Mouse (Mus musculus) adrenal gland, postnatal 25 days (tissue): ENCODE measurements around the gene Pimreg. TPM values are rescaled to one million over a fixed set of nuclear protein-coding genes. Genes with fewer than 3 reads are reported as not detected.

Experiments
- DNase-seq: peaks from one replicate; pipeline ENCODE4 v3.0.0; 2021; ENCODE audit warnings: mixed read lengths
- long read RNA-seq: library from polyadenylated mRNA; stranded (forward); transcript quantifications from one replicate; pipeline ENCODE4 v2.0.0, GENCODE M21; 2021
- total RNA-seq: library from RNA; stranded (reverse); gene quantifications from 2 replicates; pipeline ENCODE4 v1.2.3, GENCODE M21; 2021

Pimreg gene
- 8.4 and 13.2 TPM in 2 replicates for total RNA-seq
- long read RNA-seq, transcript Pimreg-201 (6 exons, 1,513 nt), result major isoform, 6 of 8 reads
- long read RNA-seq, partial matches to known transcripts, result 1 of 8 reads
- long read RNA-seq, other reads (novel, unspliced or antisense), result 1 of 8 reads

DNA sequence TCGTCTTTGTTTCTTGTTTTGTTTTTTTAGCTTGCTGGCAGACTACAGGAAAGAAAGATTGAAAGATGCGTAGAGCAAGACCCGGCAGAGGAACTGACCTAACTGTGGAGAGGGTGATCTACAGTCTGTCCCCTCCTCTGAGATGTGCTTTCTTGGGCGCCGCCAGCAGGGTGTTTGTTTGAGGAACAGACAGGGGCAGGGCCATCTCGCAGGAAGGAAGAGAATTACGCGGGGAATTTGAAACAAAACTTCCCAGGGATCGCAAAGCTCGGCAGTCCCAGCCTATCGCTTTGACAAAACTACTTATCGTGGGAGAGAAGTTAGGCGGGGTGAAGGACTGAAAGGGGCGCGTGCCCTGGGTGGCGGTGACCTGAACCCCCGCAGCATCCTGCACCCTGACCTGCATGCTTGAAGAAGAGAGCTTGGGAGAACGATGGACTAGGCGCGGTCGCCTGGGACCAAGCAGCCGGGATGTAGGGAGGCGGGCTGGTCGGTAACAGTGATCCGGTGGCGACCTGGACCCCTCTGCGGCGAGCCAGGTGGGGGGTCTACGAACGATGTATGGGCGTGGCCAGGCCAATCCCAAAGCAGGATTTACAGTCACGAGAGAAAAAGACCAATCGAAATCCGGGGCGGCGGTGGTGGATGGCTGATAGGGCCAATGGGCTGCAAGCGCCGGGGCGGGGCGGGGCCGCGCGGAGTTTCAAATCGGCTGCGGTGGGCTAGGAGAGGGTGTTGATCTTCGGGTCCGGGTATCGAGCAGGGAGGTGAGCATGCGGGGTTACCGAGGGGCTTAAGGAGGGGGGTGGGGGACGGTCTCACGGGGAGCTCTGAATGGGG is at the start of gene Pimreg:
Gene Pimreg (plus strand): TSS at position 265 of the 840 bp plus-strand sequence.
- DNase-seq, result peak; percentile 87

DNA sequence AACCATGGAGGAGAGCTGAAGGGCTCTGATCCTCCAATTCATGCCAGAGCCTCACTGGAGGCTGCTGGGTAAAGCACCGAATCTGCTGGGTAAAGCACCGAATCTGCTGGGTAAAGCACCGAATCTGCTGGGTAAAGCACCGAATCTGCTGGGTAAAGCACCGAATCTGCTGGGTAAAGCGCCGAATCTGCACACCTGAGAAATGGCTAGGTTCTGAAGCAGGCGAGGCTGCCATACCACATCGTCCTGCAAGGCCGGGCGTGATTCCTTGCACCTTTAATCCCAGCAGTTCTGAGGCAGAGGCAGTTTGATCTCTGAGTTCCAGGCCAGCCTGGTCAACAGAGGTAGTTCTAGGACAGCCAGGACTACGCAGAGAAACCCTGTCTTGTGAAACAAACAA is 49.4 kb upstream of the Pimreg start:
- no peak for DNase-seq

DNA sequence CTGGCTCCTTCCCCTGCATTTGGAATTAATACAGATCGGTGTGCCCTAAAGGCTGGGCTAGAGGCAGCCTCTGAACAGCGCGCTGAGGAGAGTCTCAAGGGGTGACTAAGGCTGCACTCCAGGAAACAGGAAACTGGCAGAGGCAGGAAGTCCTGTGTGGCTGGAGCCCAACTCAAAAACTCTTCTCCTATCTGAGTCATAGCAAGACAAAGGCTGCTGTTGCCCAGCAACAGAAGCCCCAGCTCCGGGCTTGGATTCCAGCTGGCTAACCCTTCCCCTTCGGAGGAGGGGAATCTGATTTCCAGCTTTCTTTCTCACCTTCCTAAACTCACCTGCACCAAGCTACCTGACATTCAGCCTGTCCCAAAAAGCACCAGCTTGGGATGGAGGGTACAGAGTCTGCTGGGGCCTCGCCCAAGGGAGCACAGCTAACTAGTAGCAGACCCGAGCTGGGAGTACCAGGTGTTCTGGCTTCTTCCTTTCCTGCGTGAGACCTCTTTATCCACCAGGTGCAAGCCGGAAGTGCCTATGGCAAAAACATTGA is 45.8 kb upstream of the Pimreg start:
- peak; percentile 46 for DNase-seq

DNA sequence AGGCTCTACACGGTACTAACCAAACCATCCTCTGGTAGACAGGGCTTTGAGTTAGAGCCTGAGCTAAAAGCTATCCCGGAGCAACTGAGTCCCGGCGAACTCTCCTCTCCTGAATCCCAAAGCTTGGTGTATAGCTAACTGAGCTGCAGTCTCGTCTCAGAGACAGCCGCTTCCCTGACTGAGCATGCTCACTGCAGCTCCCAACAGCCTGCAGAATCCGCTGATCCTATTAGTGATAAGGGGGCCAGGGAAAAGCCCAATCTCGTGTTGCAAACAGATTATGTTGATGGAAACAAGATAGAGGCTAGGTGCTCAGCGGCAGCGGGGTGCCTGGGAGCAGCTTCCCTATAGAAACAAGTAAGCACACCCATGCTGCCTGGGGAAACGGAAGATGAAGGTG is 45.0 kb upstream of the Pimreg start:
- no peak for DNase-seq

DNA sequence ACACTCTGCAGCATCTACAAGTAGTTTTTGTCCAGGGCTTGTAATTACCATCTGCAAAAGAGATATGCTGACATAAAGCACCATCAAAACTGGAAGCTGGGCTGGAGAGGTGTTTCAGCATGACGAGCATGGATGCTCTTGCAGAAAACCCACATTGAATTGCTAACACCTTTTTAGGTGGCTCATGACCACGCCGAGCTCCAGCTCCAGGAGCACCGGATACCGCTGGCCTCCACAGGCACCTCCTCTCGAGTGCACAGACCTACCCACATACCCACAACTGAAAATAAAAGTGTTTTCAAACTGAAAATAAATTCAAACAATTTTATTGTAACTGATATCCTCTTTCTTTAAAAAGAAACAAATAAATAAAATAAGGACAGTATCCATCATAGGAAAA is 41.6 kb upstream of the Pimreg start:
- DNase-seq, result no peak

DNA sequence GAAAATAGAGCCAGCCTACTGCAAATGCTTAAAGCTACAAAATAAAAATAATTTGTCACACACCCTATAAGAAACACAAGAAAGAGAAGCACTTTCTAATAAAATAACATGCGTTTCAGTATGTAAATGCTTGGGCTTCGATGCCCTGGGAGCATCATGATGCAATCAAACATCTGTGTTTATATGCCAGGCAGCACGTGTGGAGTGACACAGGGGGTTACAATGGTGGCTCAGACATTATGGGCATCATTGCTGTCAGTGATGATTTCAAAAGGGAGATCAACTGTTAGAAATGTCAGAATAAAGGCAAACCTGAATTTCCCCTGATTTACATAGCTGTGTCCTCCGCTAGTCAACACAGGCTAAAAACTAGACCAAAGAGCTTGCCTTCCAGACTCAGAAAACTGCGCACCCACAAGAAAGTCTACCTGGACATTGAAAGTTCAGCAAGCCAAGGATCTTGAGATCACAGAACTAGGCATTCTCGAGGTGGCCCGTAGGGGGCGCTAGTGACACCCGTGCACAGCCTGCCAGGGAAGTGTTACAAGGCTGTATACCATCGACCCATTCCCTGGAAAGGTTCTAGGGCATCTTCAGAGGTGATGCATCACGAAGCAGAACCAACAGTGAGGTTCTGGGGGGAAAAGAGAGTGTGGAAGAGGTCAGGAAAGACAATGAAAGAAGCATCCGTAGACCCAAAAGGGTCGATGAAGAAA is 39.5 kb upstream of the Pimreg start:
- peak; percentile 27 for DNase-seq

DNA sequence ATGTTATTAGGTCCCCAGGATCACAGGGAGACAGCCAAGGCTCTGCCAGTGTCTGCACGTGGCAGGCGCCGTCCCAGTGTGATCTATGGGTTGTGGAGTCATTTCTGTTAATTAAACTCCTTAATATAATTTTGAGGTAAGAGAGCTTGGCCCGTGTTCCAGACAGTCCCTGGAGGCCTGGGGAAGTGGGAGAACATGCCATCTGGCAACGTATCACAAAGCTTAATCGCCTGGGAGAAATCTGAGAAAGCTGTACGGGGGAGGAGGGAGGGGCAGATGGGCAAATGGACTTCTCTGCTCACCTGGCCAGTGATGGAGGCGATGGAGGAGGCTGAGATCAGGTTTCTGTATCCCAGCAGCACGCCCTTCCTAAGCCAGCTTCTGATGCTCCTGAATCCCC is 38.7 kb upstream of the Pimreg start:
- no peak for DNase-seq

DNA sequence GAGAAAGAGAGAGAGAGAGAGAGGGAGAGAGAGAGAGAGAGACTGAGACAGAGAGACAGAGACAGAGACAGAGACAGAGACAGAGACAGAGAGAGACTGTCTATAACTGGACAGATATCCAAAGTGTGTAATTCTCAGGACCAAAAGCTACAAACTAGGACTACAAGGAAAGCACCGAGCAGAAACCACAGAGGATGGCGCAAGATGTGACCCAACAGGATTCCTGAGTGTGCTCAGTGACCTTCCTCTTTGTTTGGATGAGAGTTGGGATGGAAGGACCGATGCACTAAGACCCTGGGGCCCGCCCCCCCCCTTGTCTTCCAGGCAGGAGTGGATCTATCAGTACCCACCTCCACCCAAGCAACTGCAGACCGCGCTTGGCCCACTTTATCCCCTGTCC is 36.3 kb upstream of the Pimreg start:
- no peak for DNase-seq

DNA sequence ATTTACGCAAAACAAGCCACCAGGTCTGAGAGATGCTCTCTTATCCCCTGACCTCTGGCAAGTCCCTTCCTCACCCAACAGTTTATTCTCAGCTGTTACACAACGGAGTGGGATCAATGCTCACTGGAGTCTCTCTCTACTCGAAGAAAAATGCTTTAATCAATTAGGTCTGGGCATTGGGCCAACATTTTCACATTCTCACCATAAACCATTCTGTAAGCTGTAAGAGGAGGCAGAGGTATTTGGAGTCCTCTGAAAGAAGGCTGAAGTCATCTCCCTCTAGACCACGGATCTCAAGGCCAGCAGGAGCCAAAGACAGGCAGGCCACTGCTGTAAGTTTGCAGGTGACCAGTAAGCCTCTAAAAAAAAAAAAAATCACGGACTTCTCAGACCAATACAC is 31.5 kb upstream of the Pimreg start:
- DNase-seq, result no peak

DNA sequence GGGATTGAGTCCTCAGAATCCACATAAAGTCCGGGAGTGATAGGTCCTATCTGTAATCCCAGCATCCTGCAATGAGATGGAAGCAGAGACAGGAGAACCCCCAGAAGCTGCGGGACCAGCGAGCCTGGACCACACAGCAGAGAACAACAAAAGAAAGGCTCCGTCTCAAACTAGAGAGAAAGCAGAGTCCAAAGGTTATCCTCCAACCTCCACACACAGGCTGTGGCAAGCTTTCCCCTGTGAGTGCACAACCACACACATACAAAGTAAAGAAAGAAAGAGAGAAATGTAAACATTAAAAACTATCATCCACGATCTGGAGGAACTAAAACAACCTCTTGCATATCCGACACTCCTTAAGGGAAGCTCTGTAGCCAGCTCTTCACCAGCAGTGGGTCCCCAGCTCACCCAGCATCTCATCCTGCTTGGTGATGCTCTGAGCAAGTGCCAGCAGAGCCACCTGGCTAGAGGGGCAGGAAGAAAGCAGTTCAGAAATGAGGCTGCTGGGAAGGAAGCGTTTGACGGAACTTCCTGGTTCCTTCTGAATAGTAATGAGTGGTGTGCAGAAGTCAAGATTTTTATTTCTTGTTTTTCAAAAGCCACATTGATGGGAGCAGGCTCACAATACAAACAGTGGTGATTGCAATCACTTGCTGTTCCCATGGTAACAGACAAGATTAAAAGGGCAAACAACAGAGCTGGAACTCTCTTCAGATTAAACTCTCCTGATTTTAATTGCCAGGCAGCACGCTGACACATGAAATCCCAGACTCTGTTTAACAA is 30.7 kb upstream of the Pimreg start:
- no peak for DNase-seq

DNA sequence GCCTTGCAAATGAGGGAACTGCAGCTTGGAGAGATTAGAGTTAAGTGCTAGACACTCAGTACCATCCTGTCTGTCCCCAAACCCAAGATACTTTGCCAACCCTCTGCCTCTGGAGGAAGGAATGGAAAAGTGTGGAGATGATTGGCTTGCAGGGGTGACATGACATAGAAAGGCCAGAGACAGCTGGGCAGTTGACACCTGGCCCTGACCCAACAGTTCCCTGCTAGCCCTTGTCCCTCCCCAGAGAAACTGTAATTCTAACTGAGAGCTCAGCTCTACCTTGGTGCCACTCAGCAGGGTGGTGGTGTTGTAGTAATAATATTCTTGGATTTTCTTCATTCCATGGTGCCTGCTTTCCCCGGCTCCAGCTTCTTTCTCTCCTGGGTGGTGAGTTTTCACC is 29.9 kb upstream of the Pimreg start:
- no peak for DNase-seq

DNA sequence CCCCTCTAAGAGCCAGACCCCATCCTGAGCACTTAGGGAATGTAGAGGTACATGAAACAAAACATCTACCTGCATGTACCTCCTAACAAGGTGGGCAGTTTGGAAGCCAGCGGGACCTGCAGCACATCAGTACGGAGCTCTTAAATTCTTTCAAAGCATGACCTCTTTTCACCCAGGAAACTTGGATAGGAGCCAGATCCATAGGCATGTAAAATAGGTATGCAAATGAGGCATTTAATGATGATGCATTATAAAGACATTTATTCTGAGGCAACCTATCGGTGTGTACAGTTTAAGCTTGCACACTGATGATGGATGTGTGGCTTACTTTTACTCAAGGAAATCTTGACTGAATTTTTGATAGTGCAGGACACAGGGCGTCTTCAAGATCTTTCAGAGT is 27.2 kb upstream of the Pimreg start:
- DNase-seq, result no peak

DNA sequence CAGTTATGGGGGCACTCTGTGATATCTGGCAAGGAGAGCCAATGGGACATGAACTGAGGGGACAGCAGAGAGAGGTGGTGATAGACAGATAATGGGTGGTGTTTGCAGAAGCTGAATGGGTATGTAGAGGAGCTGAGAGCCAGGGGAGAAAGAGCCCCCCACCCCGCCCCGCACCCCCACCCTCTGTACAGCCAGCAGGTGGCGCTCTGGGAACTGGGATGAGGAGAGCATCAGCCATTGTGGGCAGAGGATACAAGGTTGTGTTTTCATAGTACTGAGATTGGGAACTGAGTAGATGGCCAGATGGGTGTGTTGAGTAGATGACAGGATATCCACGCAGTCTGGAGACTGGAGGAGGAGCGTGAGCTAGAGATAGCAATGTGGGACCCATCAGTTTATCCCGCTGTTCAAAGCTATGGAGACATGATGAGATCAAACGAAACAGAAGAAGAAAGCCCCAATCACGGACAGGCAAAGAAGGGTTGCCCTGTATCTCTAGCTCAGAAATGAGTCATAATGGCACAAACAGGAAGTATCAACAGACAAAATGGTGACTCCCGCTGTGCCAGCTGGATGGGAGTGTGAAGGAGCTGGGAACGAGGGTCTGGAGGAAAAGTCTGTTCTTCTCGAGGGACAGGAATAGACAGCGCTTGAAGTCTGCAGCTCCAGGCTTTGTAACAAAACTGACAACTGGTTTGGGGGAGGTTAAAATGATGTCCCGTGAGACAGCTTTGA is 25.1 kb upstream of the Pimreg start:
- no peak for DNase-seq

DNA sequence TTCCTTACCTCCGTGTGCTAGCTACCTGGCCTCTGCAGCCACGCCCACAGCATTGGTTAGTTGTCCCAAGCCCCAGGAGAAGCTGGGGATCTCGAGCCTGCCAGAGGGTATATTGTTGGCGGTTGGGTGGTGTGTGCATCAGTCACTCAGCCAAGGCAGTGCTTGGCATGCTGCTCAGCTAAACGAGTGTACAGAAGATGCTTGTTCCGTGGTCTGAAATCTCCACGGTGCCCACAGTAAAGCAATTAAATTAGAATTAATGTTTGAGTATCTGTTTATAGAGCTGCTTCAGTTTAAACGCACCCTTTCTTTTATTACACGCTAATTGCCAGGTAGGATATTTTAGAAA is 24.6 kb upstream of the Pimreg start:
- DNase-seq, result no peak

DNA sequence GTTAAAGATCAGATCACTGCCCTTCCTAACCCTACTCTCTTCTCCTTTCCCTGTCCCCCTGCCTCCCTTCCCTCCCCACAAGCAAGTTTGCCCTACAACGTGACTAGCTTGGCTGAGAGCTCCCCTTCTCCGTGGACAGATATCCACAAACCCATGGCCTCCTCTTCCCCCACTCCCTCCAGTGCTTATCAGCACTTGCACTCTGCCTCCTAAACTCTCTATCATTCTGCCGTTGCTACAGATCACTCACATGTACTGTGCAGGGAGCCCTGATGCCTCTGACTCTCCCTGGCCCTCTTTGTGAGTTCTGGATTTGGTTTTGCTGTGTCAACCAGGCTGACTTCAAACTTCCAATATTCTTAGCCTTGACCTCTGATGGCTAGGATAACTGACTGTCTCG is 20.8 kb upstream of the Pimreg start:
- DNase-seq, result no peak

DNA sequence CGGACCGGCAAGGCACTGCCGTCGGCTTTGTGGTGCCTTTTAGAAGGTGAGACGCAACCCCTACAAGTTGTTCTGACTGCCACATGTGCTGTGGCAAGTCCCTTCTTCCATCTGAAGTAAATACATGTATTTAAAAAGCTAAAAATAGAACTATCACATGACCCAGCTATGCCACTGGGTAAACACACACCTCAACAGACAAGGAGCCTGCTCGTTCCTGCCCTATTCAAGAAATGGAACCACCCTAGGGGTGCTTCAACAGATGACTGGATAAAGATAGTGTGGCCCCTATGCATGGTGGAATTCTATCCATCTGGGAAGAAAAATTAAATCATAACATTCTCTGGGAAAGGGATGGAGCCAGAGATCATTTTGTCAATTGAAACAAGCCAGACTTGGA is 19.0 kb upstream of the Pimreg start:
- DNase-seq, result no peak

DNA sequence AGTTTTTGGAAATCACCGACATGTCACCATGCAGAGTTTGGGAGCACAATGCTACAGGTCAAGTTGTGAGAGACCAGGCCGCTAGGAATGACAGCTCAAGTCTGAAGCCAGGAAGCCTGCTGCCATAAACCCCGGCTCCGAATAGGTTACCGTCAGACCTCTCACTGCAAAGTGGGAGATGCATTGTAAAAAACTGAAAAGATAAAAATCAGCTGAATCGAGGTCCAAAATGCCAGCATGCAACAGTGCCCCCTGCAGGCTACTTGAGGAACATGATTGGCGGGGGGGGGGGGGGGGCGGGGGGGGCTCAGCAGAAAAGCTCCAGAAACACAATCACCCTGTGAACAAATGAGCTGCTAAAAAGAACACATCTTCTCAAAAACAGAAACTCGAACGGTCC is 18.3 kb upstream of the Pimreg start:
- no peak for DNase-seq

DNA sequence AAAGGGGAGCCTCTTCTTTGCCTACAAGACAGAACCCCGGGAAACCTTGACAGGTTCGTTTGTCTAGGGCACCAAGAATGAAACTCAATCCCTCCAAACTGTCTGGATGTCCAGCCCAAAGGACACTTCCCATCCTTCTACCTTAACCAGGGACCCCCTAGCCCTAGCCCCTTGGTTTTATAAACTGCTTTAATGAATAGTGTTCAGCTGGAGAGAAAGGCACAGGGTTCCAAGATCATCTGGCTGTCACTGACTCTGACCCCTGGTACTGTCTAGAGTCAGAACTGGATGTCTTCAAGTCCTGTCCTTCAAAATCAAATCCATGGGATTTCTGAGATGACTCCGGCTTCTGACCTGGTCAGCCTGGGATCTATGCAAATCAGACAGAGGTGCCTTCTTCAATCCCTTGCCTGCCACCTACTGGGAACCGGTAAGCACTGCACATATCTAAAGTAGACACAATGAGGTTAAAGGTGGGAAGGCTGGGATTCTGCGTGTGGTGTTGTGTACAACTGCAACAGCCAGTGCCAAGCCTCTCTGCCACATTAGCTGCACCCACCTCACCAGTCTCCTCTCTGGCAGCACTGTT is 17.5 kb upstream of the Pimreg start:
- DNase-seq, result peak; percentile 56

DNA sequence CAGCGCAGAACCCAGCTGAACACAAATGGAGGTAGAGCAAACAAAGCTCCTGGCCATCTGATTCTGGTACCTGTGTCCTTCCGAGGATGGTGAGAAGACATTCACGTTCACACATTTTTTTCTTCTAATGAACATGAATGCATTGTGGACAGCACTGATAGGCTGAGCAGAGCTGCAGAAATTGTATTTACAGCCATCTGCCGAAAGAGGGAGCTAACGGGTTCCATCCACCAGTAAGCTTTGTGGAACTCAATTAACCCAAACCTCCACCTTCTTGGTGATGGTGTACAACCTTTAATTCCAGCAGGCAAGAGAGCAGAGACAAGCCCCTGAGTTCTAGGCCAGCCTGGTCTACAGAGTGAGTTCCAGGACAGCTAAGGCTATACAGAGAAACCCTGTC is 16.0 kb upstream of the Pimreg start:
- no peak for DNase-seq

DNA sequence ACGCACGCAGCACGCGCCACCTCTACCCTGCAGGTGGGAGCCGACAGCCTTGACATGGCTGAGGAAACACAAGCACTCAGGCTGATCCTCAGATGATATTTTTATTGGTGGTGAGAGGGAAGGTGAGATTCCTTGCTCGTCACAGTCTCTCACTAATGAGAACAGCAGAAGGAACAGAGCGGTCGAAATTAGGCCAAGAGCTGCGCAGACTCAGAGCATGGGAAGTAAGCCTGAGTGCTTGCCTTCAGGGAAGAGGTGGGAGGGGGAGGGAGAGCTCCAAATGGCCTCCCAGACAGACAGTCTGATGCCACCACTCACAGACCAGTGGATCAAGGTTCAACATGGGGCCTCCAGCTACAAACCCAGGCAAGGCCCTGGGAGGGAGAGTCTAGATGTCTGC is 15.3 kb upstream of the Pimreg start:
- DNase-seq, result no peak

DNA sequence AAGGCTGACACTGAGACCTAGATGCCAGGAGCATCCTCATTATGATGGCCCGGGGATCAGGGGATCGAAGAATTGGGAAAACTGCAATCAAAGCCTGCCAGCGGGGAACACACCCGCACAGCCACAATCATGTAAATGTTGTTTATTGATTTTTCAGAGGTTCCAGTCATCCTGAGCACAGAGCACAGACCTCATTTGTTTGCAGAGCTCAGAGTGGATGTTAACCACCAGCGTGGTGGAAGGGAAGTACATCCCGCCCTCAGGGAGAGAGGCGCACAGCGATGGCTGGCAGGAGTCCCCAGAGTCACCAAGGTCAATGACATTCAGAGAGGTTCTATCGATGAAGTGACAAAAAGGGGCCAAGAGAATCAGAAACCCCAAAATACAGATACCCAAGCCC is 14.0 kb upstream of the Pimreg start:
- no peak for DNase-seq

DNA sequence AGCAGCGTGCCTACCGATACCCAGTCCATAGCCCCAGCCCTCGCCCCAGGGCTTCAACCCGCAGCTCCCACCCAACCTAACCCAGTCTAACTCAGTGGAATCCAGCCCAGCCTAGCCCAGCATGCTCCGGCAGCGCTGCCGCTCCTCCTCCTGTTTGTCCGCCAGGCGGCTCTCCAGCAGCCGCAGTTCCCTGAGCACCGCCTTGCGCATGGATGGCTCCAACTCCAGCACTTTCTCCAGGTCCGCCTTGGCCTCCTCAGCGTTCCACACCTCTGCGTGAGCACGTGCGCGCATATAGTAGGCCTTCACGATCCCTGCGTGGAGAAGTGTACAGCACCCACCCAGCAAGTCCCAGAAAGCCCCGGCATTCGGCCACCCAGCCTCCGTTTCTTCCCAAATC is 12.7 kb upstream of the Pimreg start:
- DNase-seq, result peak; percentile 35
